Mouse (Mus musculus): ENCODE measurements around the gene Zdhhc1. TPM values are rescaled to one million over a fixed set of nuclear protein-coding genes. Genes with fewer than 3 reads are reported as not detected.

The Zdhhc1 gene
- polyA plus RNA-seq, 1 experiment from 2014 or later, result 40.6 TPM

DNA sequence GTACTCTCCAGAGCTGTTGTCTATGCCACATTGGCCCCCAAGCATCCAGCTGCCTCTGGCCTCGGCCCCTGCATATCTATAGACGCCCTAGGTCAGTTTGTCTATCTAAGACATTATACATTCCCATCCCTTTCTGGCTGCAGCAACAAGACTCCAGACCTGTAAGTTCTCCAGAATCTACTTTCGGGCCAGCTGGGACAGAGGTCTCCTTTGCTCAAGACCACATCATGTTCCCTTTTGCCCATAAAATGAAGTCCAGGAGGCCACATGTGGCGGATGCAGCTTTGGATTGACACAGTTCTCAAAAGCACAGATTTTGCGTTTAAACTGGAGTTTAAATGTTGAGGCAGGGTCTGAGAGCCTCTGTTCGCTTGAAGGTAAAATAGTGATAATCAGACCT is 17.5 kb upstream of the Zdhhc1 start:
- no peak for TF ChIP-seq EP300 (IDR thresholded peaks at IDR 0.05)
- WGBS, result 92% methylated on average over 6 of the region's 6 CpGs

DNA sequence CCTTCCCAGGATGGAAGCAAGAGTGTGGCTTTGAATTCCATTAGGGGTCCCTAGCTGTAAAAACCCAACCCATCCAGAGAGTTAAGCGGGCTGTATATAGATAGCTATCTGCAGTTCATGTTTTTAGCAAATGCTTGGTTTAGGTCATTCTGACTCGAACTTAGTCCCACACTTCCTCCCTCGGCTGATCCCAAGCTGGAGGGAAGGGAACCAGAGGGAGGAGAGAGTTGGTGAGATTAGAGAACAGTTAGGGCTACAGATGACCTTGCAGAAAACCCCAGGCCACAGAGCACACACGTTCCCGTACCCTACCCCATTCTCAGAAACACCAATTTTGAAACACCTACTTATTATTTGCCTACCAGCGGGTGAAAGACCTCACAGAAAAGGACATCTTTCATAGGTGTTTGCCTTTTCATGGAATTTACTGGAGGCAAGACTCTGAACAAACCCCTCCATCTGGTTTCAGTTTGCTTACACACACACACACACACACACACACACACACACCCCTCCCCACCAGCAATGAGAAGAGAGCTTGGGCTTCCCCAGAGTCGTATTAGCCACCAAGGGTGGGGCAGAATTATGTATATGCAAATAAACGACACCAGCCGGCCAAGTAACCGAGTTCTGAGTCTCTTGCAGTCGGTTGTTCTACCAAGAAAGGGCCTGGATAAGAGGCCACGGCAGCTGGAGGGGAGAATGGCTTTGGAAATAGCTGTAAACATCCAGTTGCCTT is 13.5 kb upstream of the Zdhhc1 start:
- H3K27me3 ChIP-seq (replicated peaks; ENCODE audit: insufficient read depth, low read length), result no peaks in the 10 kb centered on the region
- H3K4me3 ChIP-seq (ENCODE audit: low read depth, low read length), result no peak overlapping the region
- H3K36me3 ChIP-seq (ENCODE audit: insufficient read depth, low read length), result no peaks in the 10 kb centered on the region
- H3K4me2 ChIP-seq (replicated peaks; ENCODE audit: low read depth, low read length), result no peak overlapping the region
- ATAC-seq (0 out of 2 replicates have a peak, but pooled peaks have one; percentile 33), DNase-seq (ENCODE audit: low spot score) (peak; percentile 30)
- H3K9ac ChIP-seq (replicated peaks; ENCODE audit: low read depth), result no peak overlapping the region
- WGBS, result 36% methylated on average over 12 of the region's 12 CpGs
- no peaks in the 10 kb centered on the region; the same call in 1 of the 2 replicates for H3K4me1 ChIP-seq (ENCODE audit: insufficient read depth, low read depth, low read length)
- no peaks in the 10 kb centered on the region for H3K9me3 ChIP-seq (ENCODE audit: low read length)
- TF ChIP-seq CTCF (IDR thresholded peaks at IDR 0.05), result no peak
- TF ChIP-seq EP300 (IDR thresholded peaks at IDR 0.05), result no peak
- H3K27ac ChIP-seq (ENCODE audit: low read length), result no peak overlapping the region

More for the DNA sequence above, 17.5 kb upstream of the Zdhhc1 start:
- Histone ChIP-seq H3K4me3 (ENCODE audit: low read depth, low read length) (no peak overlapping the region), H3K4me1 (ENCODE audit: insufficient read depth, low read depth, low read length) (peaks cover 17% of the 10 kb centered on the region), H3K27ac (ENCODE audit: low read length) (no peak overlapping the region), H3K9ac (replicated peaks; ENCODE audit: low read depth) (no peak overlapping the region), H3K4me2 (replicated peaks; ENCODE audit: low read depth, low read length) (no peak overlapping the region), H3K27me3 (replicated peaks; ENCODE audit: insufficient read depth, low read length) (no peaks in the 10 kb centered on the region), H3K36me3 (ENCODE audit: insufficient read depth, low read length) (no peaks in the 10 kb centered on the region), H3K9me3 (ENCODE audit: low read length) (no peaks in the 10 kb centered on the region)
- no peak for ATAC-seq
- no peak for DNase-seq (ENCODE audit: low spot score)

DNA sequence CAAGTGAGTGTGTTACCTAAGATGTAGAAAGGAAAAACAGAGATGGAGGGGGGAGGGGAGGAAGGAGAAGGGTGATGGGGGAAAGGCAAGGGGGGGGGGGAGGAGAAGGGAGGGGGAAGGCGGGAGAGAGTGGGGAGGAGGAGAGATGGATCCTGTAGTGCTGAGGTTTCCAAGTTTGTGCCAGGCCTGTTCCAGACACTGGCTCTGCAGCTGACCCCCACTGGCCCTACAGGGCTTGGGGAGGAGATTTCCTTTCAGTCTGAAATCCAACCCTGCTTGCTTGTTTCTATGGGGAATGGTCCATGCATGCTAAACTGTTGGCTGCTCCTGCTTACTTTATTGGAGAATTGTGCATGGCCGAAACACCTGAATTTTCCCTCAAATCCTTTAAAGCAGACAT is 12.1 kb upstream of the Zdhhc1 start:
- Histone ChIP-seq H3K4me2 (replicated peaks; ENCODE audit: low read depth, low read length) (no peak overlapping the region), H3K9me3 (ENCODE audit: low read length) (no peaks in the 10 kb centered on the region), H3K36me3 (ENCODE audit: insufficient read depth, low read length) (no peaks in the 10 kb centered on the region), H3K9ac (replicated peaks; ENCODE audit: low read depth) (no peak overlapping the region), H3K4me1 (ENCODE audit: insufficient read depth, low read depth, low read length) (no peaks in the 10 kb centered on the region; the same call in 1 of the 2 replicates), H3K27ac (ENCODE audit: low read length) (no peak overlapping the region), H3K27me3 (replicated peaks; ENCODE audit: insufficient read depth, low read length) (no peaks in the 10 kb centered on the region), H3K4me3 (ENCODE audit: low read depth, low read length) (no peak overlapping the region)
- WGBS, result 74% methylated on average over 1 of the region's 2 CpGs
- DNase-seq (ENCODE audit: low spot score) (no peak), ATAC-seq (no peak)
- TF ChIP-seq EP300 (IDR thresholded peaks at IDR 0.05) (no peak), CTCF (IDR thresholded peaks at IDR 0.05) (no peak)

GRCm38 (mm10) chr8:105506977-105507376 is 10.3 kb upstream of the Zdhhc1 start:
- no peaks in the 10 kb centered on the region for H3K27me3 ChIP-seq (replicated peaks; ENCODE audit: insufficient read depth, low read length)
- no peaks in the 10 kb centered on the region for H3K9me3 ChIP-seq (ENCODE audit: low read length)
- TF ChIP-seq CTCF (IDR thresholded peaks at IDR 0.05) (no peak), EP300 (IDR thresholded peaks at IDR 0.05) (no peak)
- DNase-seq (ENCODE audit: low spot score), result no peak
- no peak overlapping the region for H3K4me2 ChIP-seq (replicated peaks; ENCODE audit: low read depth, low read length)
- H3K36me3 ChIP-seq (ENCODE audit: insufficient read depth, low read length), result no peaks in the 10 kb centered on the region
- ATAC-seq, result no peak
- 74% methylated on average over 6 of the region's 6 CpGs for WGBS
- H3K9ac ChIP-seq (replicated peaks; ENCODE audit: low read depth), result no peak overlapping the region
- no peaks in the 10 kb centered on the region; the same call in 1 of the 2 replicates for H3K4me1 ChIP-seq (ENCODE audit: insufficient read depth, low read depth, low read length)
- no peak overlapping the region for H3K4me3 ChIP-seq (ENCODE audit: low read depth, low read length)
- H3K27ac ChIP-seq (ENCODE audit: low read length), result no peak overlapping the region

DNA sequence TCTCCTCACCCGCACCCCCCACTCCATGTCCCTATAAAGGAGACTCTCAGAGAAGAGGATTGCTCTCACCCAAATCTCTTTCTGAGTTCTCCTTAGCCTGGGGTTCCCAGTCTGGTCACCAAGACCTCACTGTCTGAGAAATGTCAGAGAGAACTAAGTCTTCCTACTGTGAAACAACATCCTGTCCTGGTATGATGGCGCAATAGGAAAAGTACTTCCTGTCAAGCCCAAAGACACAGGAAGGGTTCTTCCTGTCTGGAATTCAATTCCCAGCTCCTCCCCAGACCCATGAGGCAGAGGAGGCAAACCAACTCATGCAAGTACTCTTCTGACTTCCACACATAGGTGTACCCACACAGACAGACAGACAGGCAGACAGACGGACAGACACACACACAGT is 7.9 kb upstream of the Zdhhc1 start:
- Histone ChIP-seq H3K4me2 (replicated peaks; ENCODE audit: low read depth, low read length) (no peak overlapping the region), H3K4me1 (ENCODE audit: insufficient read depth, low read depth, low read length) (no peaks in the 10 kb centered on the region; the same call in 1 of the 2 replicates), H3K4me3 (ENCODE audit: low read depth, low read length) (no peak overlapping the region), H3K27me3 (replicated peaks; ENCODE audit: insufficient read depth, low read length) (no peaks in the 10 kb centered on the region), H3K9me3 (ENCODE audit: low read length) (no peaks in the 10 kb centered on the region), H3K9ac (replicated peaks; ENCODE audit: low read depth) (no peak overlapping the region), H3K27ac (ENCODE audit: low read length) (peak overlapping the region; percentile 73), H3K36me3 (ENCODE audit: insufficient read depth, low read length) (no peaks in the 10 kb centered on the region)
- peak; percentile 78 for DNase-seq (ENCODE audit: low spot score)
- ATAC-seq, result peak; percentile 82
- 81% methylated on average over 3 of the region's 3 CpGs for WGBS
- no peak for TF ChIP-seq CTCF (IDR thresholded peaks at IDR 0.05)
- peak; percentile 89 for TF ChIP-seq EP300 (IDR thresholded peaks at IDR 0.05)

DNA sequence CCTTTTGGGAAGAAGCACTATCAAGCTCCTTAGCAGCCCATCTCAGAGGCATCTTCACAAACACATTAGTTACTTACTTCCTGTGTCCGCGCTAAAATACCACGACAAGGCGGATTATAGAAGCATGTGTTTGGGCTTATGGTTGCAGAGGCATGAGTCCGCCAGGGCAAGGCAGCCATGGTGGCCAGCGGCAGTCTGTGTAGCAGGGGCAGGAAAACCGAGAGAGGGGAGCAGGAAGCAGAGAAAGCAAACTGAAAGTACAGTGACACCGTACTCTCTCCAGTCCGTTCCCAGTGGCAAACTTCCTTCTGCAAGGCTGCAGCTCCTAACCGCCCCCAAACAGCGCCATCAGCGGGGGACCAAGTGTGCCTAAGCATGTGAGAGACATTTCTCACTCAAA is 3.1 kb upstream of the Zdhhc1 start:
- H3K4me3 ChIP-seq (ENCODE audit: low read depth, low read length), result peak overlapping the region; percentile 10; the same call in 1 of the 2 replicates
- H3K9me3 ChIP-seq (ENCODE audit: low read length), result no peaks in the 10 kb centered on the region
- ATAC-seq, result no peak
- 0 out of 2 replicates have a peak overlapping the region, but pooled peaks have one; percentile 8 for H3K9ac ChIP-seq (replicated peaks; ENCODE audit: low read depth)
- H3K4me1 ChIP-seq (ENCODE audit: insufficient read depth, low read depth, low read length), result peaks cover 15% of the 10 kb centered on the region; the same call in 1 of the 2 replicates
- WGBS, result 52% methylated on average over 12 of the region's 12 CpGs
- H3K27me3 ChIP-seq (replicated peaks; ENCODE audit: insufficient read depth, low read length), result no peaks in the 10 kb centered on the region
- peak overlapping the region; percentile 33 for H3K4me2 ChIP-seq (replicated peaks; ENCODE audit: low read depth, low read length)
- no peak overlapping the region for H3K27ac ChIP-seq (ENCODE audit: low read length)
- no peak for TF ChIP-seq CTCF (IDR thresholded peaks at IDR 0.05)
- no peak for TF ChIP-seq EP300 (IDR thresholded peaks at IDR 0.05)
- no peak for DNase-seq (ENCODE audit: low spot score)
- no peaks in the 10 kb centered on the region for H3K36me3 ChIP-seq (ENCODE audit: insufficient read depth, low read length)
